Mouse (Mus musculus): Measurements from ENCODE around the gene Rtf2.

Rtf2 gene

GRCm38 (mm10) chr2:172481654-172482385 lies 41.5 kb downstream of the Rtf2 start:
- no peak for DNase-seq (ENCODE audit: low spot score in 2 of 2)

- no peak for DNase-seq (ENCODE audit: low spot score in 2 of 2)
Measured at GRCm38 (mm10) chr2:172483766-172484413, 43.5 kb downstream of the Rtf2 start.

GRCm38 (mm10) chr2:172484696-172485370 lies 44.5 kb downstream of the Rtf2 start:
- no peak for DNase-seq (ENCODE audit: low spot score in 2 of 2)

- DNase-seq (ENCODE audit: low spot score in 2 of 2), result no peak
Measured at GRCm38 (mm10) chr2:172496736-172497345, 56.5 kb downstream of the Rtf2 start.

GRCm38 (mm10) chr2:172498823-172499222 lies 58.5 kb downstream of the Rtf2 start:
- peak in 1 of 2 experiments; percentile 11 for DNase-seq (ENCODE audit: low spot score in 2 of 2)

GRCm38 (mm10) chr2:172500752-172501316 lies 60.5 kb downstream of the Rtf2 start:
- no peak for DNase-seq (ENCODE audit: low spot score in 2 of 2)

- peak in 1 of 2 experiments; percentile 22 for DNase-seq (ENCODE audit: low spot score in 2 of 2)
Measured at GRCm38 (mm10) chr2:172501341-172501740, 61.0 kb downstream of the Rtf2 start.

GRCm38 (mm10) chr2:172502168-172502567 lies 61.8 kb downstream of the Rtf2 start:
- no peak for DNase-seq (ENCODE audit: low spot score in 2 of 2)

- DNase-seq (ENCODE audit: low spot score in 2 of 2), result no peak
Measured at GRCm38 (mm10) chr2:172506121-172506520, 65.8 kb downstream of the Rtf2 start.

GRCm38 (mm10) chr2:172510056-172510712 lies 69.8 kb downstream of the Rtf2 start:
- DNase-seq (ENCODE audit: low spot score in 2 of 2), result no peak

- DNase-seq (ENCODE audit: low spot score in 2 of 2), result no peak
Measured at GRCm38 (mm10) chr2:172510899-172511298, 70.5 kb downstream of the Rtf2 start.

- no peak for DNase-seq (ENCODE audit: low spot score in 2 of 2)
Measured at GRCm38 (mm10) chr2:172516407-172516992, 76.1 kb downstream of the Rtf2 start.

Measured in right cerebral cortex, adult 2 months (tissue).